Mouse (Mus musculus) spleen, adult 2 months (tissue): Measurements from ENCODE around the gene Dbndd1. TPM values are rescaled to one million over a fixed set of nuclear protein-coding genes. Genes with fewer than 3 reads are reported as not detected.

ENCODE experiments used
- DNase-seq, 2 experiments: peaks; one replicate each; pipeline versions ENCODE4 v3.0.0 to v3.0.0-alpha.2; 2012 to 2021; ENCODE audit warnings: low spot score in 2 of 2, low read depth in 1 of 2
- H3K27ac ChIP-seq: fragments of 200-500 bp; 2 replicates; pipeline ENCODE4 v1.5.1; 2012; ENCODE audit warnings: low read length, inconsistent platforms; ENCODE audit not compliant: insufficient read depth
- H3K27me3 ChIP-seq: fragments of 200-500 bp; 2 replicates; pipeline ENCODE4 v1.6.1; 2012; ENCODE audit warnings: mild to moderate bottlenecking, moderate library complexity, low read length, inconsistent platforms; ENCODE audit not compliant: control insufficient read depth, insufficient read depth
- H3K36me3 ChIP-seq: fragments of 200-500 bp; 2 replicates; pipeline ENCODE4 v1.6.1; 2012; ENCODE audit warnings: mild to moderate bottlenecking, low read length, inconsistent platforms; ENCODE audit not compliant: control insufficient read depth, insufficient read depth
- H3K4me1 ChIP-seq: fragments of 200-500 bp; 2 replicates; pipeline ENCODE4 v1.6.1; 2011; ENCODE audit warnings: inconsistent platforms; ENCODE audit not compliant: control insufficient read depth, insufficient read depth, insufficient read length
- H3K4me3 ChIP-seq: fragments of 200-500 bp; 2 replicates; pipeline ENCODE4 v1.5.1; 2011; ENCODE audit warnings: mild to moderate bottlenecking, inconsistent platforms; ENCODE audit not compliant: insufficient read depth, insufficient read length; ENCODE audit errors: extremely low read depth
- CTCF ChIP-seq: fragments of 200-500 bp; IDR thresholded peaks from 2 replicates; pipeline ENCODE4 v1.5.1; 2011; ENCODE audit warnings: mild to moderate bottlenecking, inconsistent platforms; ENCODE audit not compliant: insufficient read depth, insufficient read length, insufficient replicate concordance; ENCODE audit errors: extremely low read depth
- POLR2A ChIP-seq: fragments of 200-500 bp; IDR thresholded peaks from 2 replicates; pipeline ENCODE4 v1.6.1; 2011; ENCODE audit warnings: low read depth, low read length, inconsistent platforms
- WGBS: fragments of 180-500 bp; shearing (Covaris S2); methylation state at CpG from one replicate; pipeline ENCODE4 v1.1.7; 2018; 5-methylcytosine and 5-hydroxymethylcytosine counted together
- polyA plus RNA-seq: library from polyadenylated mRNA; depleted of rRNA; stranded (reverse); fragments of >200 nt; gene quantifications from 2 replicates; pipeline ENCODE4 v1.2.3, GENCODE M21; 2012

Dbndd1 gene
- polyA plus RNA-seq, 1 experiment = not detected

- no peak overlapping the region for H3K27ac ChIP-seq
- no peak overlapping the region for H3K4me3 ChIP-seq
- no peaks in the 10 kb centered on the region for H3K4me1 ChIP-seq
- peaks cover 34% of the 10 kb centered on the region for H3K36me3 ChIP-seq
- TF ChIP-seq CTCF = no peak
- TF ChIP-seq POLR2A = no peak
- DNase-seq = no peak
- H3K27me3 ChIP-seq = no peaks in the 10 kb centered on the region
- WGBS = 92% methylated on average over 4 of the region's 4 CpGs
These were observed 10.0 kb downstream of the Dbndd1 start for GRCm38 (mm10) chr8:123505267-123505666.

GRCm38 (mm10) chr8:123504591-123505195 lies 10.6 kb downstream of the Dbndd1 start:
- TF ChIP-seq POLR2A (no peak), CTCF (no peak)
- Histone ChIP-seq H3K36me3 (peaks cover 34% of the 10 kb centered on the region), H3K4me1 (no peaks in the 10 kb centered on the region), H3K27me3 (no peaks in the 10 kb centered on the region), H3K27ac (no peak overlapping the region), H3K4me3 (no peak overlapping the region)
- 94% methylated on average over 9 of the region's 9 CpGs for WGBS
- DNase-seq = no peak

- no peak overlapping the region for H3K4me3 ChIP-seq
- H3K4me1 ChIP-seq = no peaks in the 10 kb centered on the region
- no peaks in the 10 kb centered on the region for H3K27me3 ChIP-seq
- 97% methylated on average over 6 of the region's 6 CpGs for WGBS
- no peak for TF ChIP-seq POLR2A
- H3K36me3 ChIP-seq = peaks cover 34% of the 10 kb centered on the region
- H3K27ac ChIP-seq = no peak overlapping the region
- DNase-seq = no peak
These were observed 11.3 kb downstream of the Dbndd1 start for GRCm38 (mm10) chr8:123503801-123504467.

- no peaks in the 10 kb centered on the region for H3K4me1 ChIP-seq
- H3K36me3 ChIP-seq = peaks cover 38% of the 10 kb centered on the region
- H3K27me3 ChIP-seq = no peaks in the 10 kb centered on the region
- no peak for DNase-seq
- no peak overlapping the region for H3K4me3 ChIP-seq
- no peak overlapping the region for H3K27ac ChIP-seq
- TF ChIP-seq POLR2A = no peak
- no peak for TF ChIP-seq CTCF
- 94% methylated on average over 5 of the region's 5 CpGs for WGBS
These were observed 13.1 kb downstream of the Dbndd1 start for GRCm38 (mm10) chr8:123502192-123502591.

GRCm38 (mm10) chr8:123499556-123499955 lies 15.7 kb downstream of the Dbndd1 start:
- TF ChIP-seq CTCF = no peak
- no peak for TF ChIP-seq POLR2A
- H3K27me3 ChIP-seq = no peaks in the 10 kb centered on the region
- H3K4me3 ChIP-seq = no peak overlapping the region
- no peaks in the 10 kb centered on the region for H3K4me1 ChIP-seq
- DNase-seq = no peak
- H3K27ac ChIP-seq = no peak overlapping the region
- peaks cover 55% of the 10 kb centered on the region for H3K36me3 ChIP-seq
- 94% methylated on average over 11 of the region's 11 CpGs for WGBS

GRCm38 (mm10) chr8:123498963-123499362 lies 16.3 kb downstream of the Dbndd1 start:
- DNase-seq = no peak
- Histone ChIP-seq H3K4me1 (no peaks in the 10 kb centered on the region), H3K27ac (no peak overlapping the region), H3K36me3 (peaks cover 56% of the 10 kb centered on the region), H3K4me3 (no peak overlapping the region), H3K27me3 (no peaks in the 10 kb centered on the region)
- TF ChIP-seq POLR2A = no peak
- TF ChIP-seq CTCF = no peak
- WGBS = 86% methylated on average over 11 of the region's 11 CpGs

- Histone ChIP-seq H3K4me3 (no peak overlapping the region), H3K27me3 (no peaks in the 10 kb centered on the region), H3K36me3 (peaks cover 58% of the 10 kb centered on the region), H3K4me1 (no peaks in the 10 kb centered on the region), H3K27ac (no peak overlapping the region)
- DNase-seq = no peak
- 91% methylated on average over 4 of the region's 4 CpGs for WGBS
- no peak for TF ChIP-seq CTCF
- TF ChIP-seq POLR2A = no peak
These were observed 17.6 kb downstream of the Dbndd1 start for GRCm38 (mm10) chr8:123497699-123498098.
